In the genomic region with DNA sequence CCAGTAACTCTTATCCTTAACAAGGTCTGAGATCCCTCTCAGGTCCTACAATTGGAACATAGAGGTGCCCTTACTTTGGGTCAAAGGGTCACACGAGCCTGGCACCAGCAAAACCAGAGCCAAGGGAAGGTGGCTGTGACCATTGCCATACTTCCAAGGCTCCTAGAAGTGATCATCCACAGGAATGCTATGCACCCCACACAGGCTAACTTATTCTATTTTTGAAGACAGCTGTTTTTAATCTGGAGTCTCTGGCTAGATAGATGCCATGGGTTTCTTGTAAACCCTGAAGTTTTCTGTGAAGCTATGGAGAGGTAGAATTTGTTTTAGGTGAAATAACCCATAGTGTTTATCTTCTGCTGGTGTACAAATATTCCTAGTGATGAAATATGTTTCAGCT, we compare ENCODE assay signal across 13 mouse cellular contexts.
"Had no signal": no experiment of that assay in that cellular context is flagged by ENCODE, and none has a peak within 500 bp of the region (broad histone marks: within the 10 kb centered on the region; RNA-seq: fewer than 3 reads in every experiment).

No protein-coding gene starts in this region.

- H3K36me3 ChIP-seq: midbrain, embryonic 13.5 days; neural tube, embryonic 12.5 days; stomach, embryonic 15.5 days had no signal

- DNase-seq: kidney, adult 2 months; kidney, postnatal 25 days; layer of hippocampus, adult 9-11 months; layer of hippocampus, postnatal 36 days; lung, adult 18-20 months; spleen, adult 18-20 months; thymus, adult 2 months; thymus, postnatal 25 days had no signal

- H3K4me1 ChIP-seq: midbrain, embryonic 13.5 days; neural tube, embryonic 12.5 days; stomach, embryonic 15.5 days had no signal

- H3K27me3 ChIP-seq: midbrain, embryonic 13.5 days; neural tube, embryonic 12.5 days; stomach, embryonic 15.5 days had no signal

- H3K9me3 ChIP-seq: midbrain, embryonic 13.5 days; neural tube, embryonic 12.5 days; stomach, embryonic 15.5 days had no signal

- H3K27ac ChIP-seq: liver, embryonic 14.5 days; midbrain, embryonic 13.5 days; neural tube, embryonic 12.5 days; stomach, embryonic 15.5 days had no signal

- H3K9ac ChIP-seq: liver, embryonic 14.5 days; midbrain, embryonic 13.5 days; neural tube, embryonic 12.5 days; stomach, embryonic 15.5 days had no signal

- H3K4me2 ChIP-seq: midbrain, embryonic 13.5 days; neural tube, embryonic 12.5 days; stomach, embryonic 15.5 days had no signal

- H3K4me3 ChIP-seq: midbrain, embryonic 13.5 days; neural tube, embryonic 12.5 days; stomach, embryonic 15.5 days had no signal

- ATAC-seq: intestine, embryonic 16.5 days; midbrain, embryonic 13.5 days had no signal
